ENCODE assay signal across 10 mouse cellular contexts in genomic region chr5:23858643-23859042, GRCm38 (mm10). TPM values are rescaled to one million over a fixed set of nuclear protein-coding genes. Genes with fewer than 3 reads are reported as not detected.
DNase-seq lines count a peak whose midpoint lies in the region; TF ChIP-seq lines count a peak whose summit lies in the region.
"Had no signal": no experiment of that assay in that cellular context is flagged by ENCODE, and none has a peak within 500 bp of the region (broad histone marks: within the 10 kb centered on the region; RNA-seq: fewer than 3 reads in every experiment).

No protein-coding gene starts in this region.

- H3K79me2 ChIP-seq in liver, adult 2 months (ENCODE audit: control insufficient read depth, insufficient read depth, low read length), result no peaks in the 10 kb centered on the region

- no peaks in the 10 kb centered on the region for H3K9me3 ChIP-seq in E14TG2a.4 (ENCODE audit: low read length)
- no peaks in the 10 kb centered on the region for H3K9me3 ChIP-seq in limb, embryonic 10.5 days (replicated peaks)
- H3K9me3 ChIP-seq: hindbrain, embryonic 15.5 days; limb, embryonic 13.5 days had no signal

- no peaks in the 10 kb centered on the region for H3K27me3 ChIP-seq in kidney, adult 2 months (replicated peaks; ENCODE audit: control insufficient read depth, insufficient read depth, low read length)
- H3K27me3 ChIP-seq in E14TG2a.4 (ENCODE audit: insufficient read depth, low read length), result no peaks in the 10 kb centered on the region
- peaks cover 14% of the 10 kb centered on the region for H3K27me3 ChIP-seq in liver, adult 2 months (ENCODE audit: control insufficient read depth, insufficient read depth, low read length)
- no peaks in the 10 kb centered on the region for H3K27me3 ChIP-seq in limb, embryonic 10.5 days (ENCODE audit: low read depth, poor library complexity, severe bottlenecking)
- H3K27me3 ChIP-seq: hindbrain, embryonic 15.5 days; limb, embryonic 13.5 days had no signal

- H3K4me3 ChIP-seq in kidney, adult 2 months (ENCODE audit: insufficient read depth, low read depth, low read length), result no peak overlapping the region
- peak overlapping the region; percentile 35; the same call in 1 of the 2 replicates for H3K4me3 ChIP-seq in E14TG2a.4 (replicated peaks; ENCODE audit: low read length)
- no peak overlapping the region for H3K4me3 ChIP-seq in liver, adult 2 months (ENCODE audit: insufficient read depth, low read depth, low read length)
- no peak overlapping the region for H3K4me3 ChIP-seq in limb, embryonic 10.5 days
- H3K4me3 ChIP-seq: hindbrain, embryonic 15.5 days; limb, embryonic 13.5 days had no signal

- no peak for TF ChIP-seq POLR2A in kidney, adult 2 months (IDR thresholded peaks at IDR 0.05; ENCODE audit: low read depth, low read length)
- TF ChIP-seq POLR2A in liver, adult 2 months (IDR thresholded peaks at IDR 0.05; ENCODE audit: extremely low read depth, insufficient read depth, low read length), result no peak

- WGBS in kidney, adult 2 months, result 83% methylated on average over 7 of the region's 7 CpGs
- 91% methylated on average over 7 of the region's 7 CpGs for WGBS in liver, adult 2 months
- WGBS in limb, embryonic 10.5 days, result 80% methylated on average over 7 of the region's 7 CpGs

- DNase-seq in kidney, adult 2 months, result no peak
- no peak for DNase-seq in kidney, postnatal 14 days
- peak; percentile 46 for DNase-seq in 3T3-L1 (ENCODE audit: low read depth, low spot score)
- no peak for DNase-seq in liver, adult 2 months (ENCODE audit: extremely low read depth, low read depth, low spot score)
- no peak for DNase-seq in limb, embryonic 10.5 days (ENCODE audit: low spot score)
- no peak for DNase-seq in retina, postnatal 1 day
- DNase-seq: thymus, postnatal 36 days had no signal

- no peaks in the 10 kb centered on the region; the same call in 1 of the 2 replicates for H3K36me3 ChIP-seq in kidney, adult 2 months (ENCODE audit: control insufficient read depth, insufficient read depth, low read length)
- H3K36me3 ChIP-seq in E14TG2a.4 (ENCODE audit: insufficient read depth, low read length), result peaks cover 32% of the 10 kb centered on the region
- peaks cover 3% of the 10 kb centered on the region; the same call in 1 of the 2 replicates for H3K36me3 ChIP-seq in liver, adult 2 months (ENCODE audit: control insufficient read depth, insufficient read depth, low read length)
- peaks cover 81% of the 10 kb centered on the region for H3K36me3 ChIP-seq in limb, embryonic 10.5 days

- H3K27ac ChIP-seq in kidney, adult 2 months (ENCODE audit: insufficient read depth, low read depth, low read length), result no peak overlapping the region
- no peak overlapping the region for H3K27ac ChIP-seq in liver, adult 2 months (replicated peaks; ENCODE audit: insufficient read depth, low read depth, low read length)
- H3K27ac ChIP-seq in limb, embryonic 10.5 days, result no peak overlapping the region
- H3K27ac ChIP-seq: hindbrain, embryonic 15.5 days; limb, embryonic 13.5 days had no signal

- no peaks in the 10 kb centered on the region for H3K4me1 ChIP-seq in kidney, adult 2 months (ENCODE audit: control insufficient read depth, insufficient read depth, low read length)
- H3K4me1 ChIP-seq in E14TG2a.4 (replicated peaks; ENCODE audit: low read depth, low read length), result peaks cover 36% of the 10 kb centered on the region
- no peaks in the 10 kb centered on the region for H3K4me1 ChIP-seq in liver, adult 2 months (ENCODE audit: control insufficient read depth, insufficient read depth, low read length)
- no peaks in the 10 kb centered on the region for H3K4me1 ChIP-seq in limb, embryonic 10.5 days
- H3K4me1 ChIP-seq: hindbrain, embryonic 15.5 days had no signal

- peak; percentile 49 for TF ChIP-seq CTCF in kidney, adult 2 months (conservative IDR thresholded peaks at IDR 0.05; ENCODE audit: insufficient read depth, insufficient read length, low read depth, low read length)
- TF ChIP-seq CTCF in E14TG2a.4 (conservative IDR thresholded peaks at IDR 0.05; ENCODE audit: low read length), result no peak
- peak; percentile 38; the same call in 1 of the 2 replicates for TF ChIP-seq CTCF in liver, adult 2 months (IDR thresholded peaks at IDR 0.05; ENCODE audit: low read depth, low read length)

- no peak overlapping the region for H3K9ac ChIP-seq in liver, adult 2 months (ENCODE audit: low read depth, low read length)
- H3K9ac ChIP-seq: hindbrain, embryonic 15.5 days; limb, embryonic 13.5 days had no signal

RNA-seq across cellular contexts. Expression of gene Tomm7, which starts 14.7 kb away (rescaled TPM):
- polyA plus RNA-seq in kidney, adult 2 months (2012; rRNA removed), result 49.4 and 80.7 TPM in 2 replicates
- 54.5 and 66.2 TPM in 2 replicates for total RNA-seq in liver, adult 2 months (2014; rRNA removed)
- polyA plus RNA-seq in liver, adult 2 months (2012; rRNA removed), result 31.0 and 33.8 TPM in 2 replicates
- polyA plus RNA-seq in limb, embryonic 10.5 days (2016; fragmentation: Nextera tagmentation; extraction: Ambion mirVana), result 140 and 161 TPM in 2 replicates
